Mouse (Mus musculus) lung, postnatal 0 days (tissue): ENCODE measurements at regions not wholly inside any gene's neighbourhood (a gene's known extent, or its start where the extent isn't known, plus 50 kb on each side); places are given as distances from the start of the nearest gene placed in this dataset.

Experiments used
- ATAC-seq: fragments of 200-750 bp; cut with Nextera tagmentation; 2 replicates; pipeline ENCODE4 v1.8.0; 2017; ENCODE audit warnings: moderate library complexity
- DNase-seq: peaks from one replicate; pipeline ENCODE4 v3.0.0-alpha.2; 2016; ENCODE audit warnings: low spot score
- H3K27ac ChIP-seq: fragments of 300-500 bp; sonication (generic); 2 replicates; pipeline ENCODE4 v1.5.1; 2014; ENCODE audit warnings: antibody characterized with exemption, mild to moderate bottlenecking, low read length, mixed read lengths
- H3K27me3 ChIP-seq: fragments of 300-500 bp; sonication (generic); replicated peaks from 2 replicates; pipeline ENCODE4 v1.6.1; 2014; ENCODE audit warnings: low read length, mixed read lengths; ENCODE audit not compliant: insufficient read depth
- H3K36me3 ChIP-seq: fragments of 300-500 bp; sonication (generic); 2 replicates; pipeline ENCODE4 v1.6.1; 2014; ENCODE audit warnings: low read length, mixed read lengths; ENCODE audit not compliant: insufficient read depth
- H3K4me1 ChIP-seq: fragments of 300-500 bp; sonication (generic); 2 replicates; pipeline ENCODE4 v1.6.1; 2014; ENCODE audit warnings: antibody characterized with exemption, low read depth, low read length, mixed read lengths; ENCODE audit not compliant: insufficient read depth
- H3K4me2 ChIP-seq: fragments of 300-500 bp; sonication (generic); replicated peaks from 2 replicates; pipeline ENCODE4 v1.6.1; 2014; ENCODE audit warnings: low read depth, mild to moderate bottlenecking, low read length, moderate library complexity, mixed read lengths
- H3K4me3 ChIP-seq: fragments of 300-500 bp; sonication (generic); 2 replicates; pipeline ENCODE4 v1.5.1; 2014; ENCODE audit warnings: low read depth, low read length
- H3K9ac ChIP-seq: fragments of 300-500 bp; sonication (generic); replicated peaks from 2 replicates; pipeline ENCODE4 v1.6.1; 2014; ENCODE audit warnings: low read depth, mild to moderate bottlenecking
- H3K9me3 ChIP-seq: fragments of 300-500 bp; sonication (generic); 2 replicates; pipeline ENCODE4 v1.6.1; 2016; ENCODE audit warnings: low read length, mixed read lengths
- CTCF ChIP-seq: IDR thresholded peaks from 2 replicates; pipeline ENCODE4 v1.5.1; 2016; ENCODE audit warnings: antibody characterized with exemption, mild to moderate bottlenecking
- EP300 ChIP-seq: IDR thresholded peaks from 2 replicates; pipeline ENCODE4 v1.6.1; 2016; ENCODE audit warnings: antibody characterized with exemption, mild to moderate bottlenecking, control low read depth
- WGBS: fragments of 180-500 bp; shearing (Covaris S2); extraction: QIAGEN DNeasy Blood & Tissue Kit; methylation state at CpG from one replicate; pipeline ENCODE4 v1.1.7; 2014; 5-methylcytosine and 5-hydroxymethylcytosine counted together

DNA sequence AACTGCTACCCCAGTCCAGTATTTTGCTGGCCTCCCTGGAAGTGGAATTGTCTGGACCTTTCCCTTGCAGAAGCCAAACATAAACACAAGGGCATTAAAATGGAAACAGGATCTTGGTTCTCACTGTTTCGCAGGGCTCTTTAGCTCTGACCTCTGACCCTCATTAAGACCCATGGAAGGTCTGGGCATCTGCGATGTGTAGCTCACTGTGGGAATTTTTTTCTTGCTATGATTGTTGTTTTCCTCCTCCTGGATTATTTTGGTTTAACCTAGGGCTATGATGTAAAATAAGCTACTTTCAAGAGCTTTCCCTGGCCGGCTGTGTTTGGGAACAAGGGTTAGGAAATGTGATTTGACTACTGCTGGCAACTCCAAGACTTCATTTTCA, 158.1 kb upstream of the Dph6 start:
- DNase-seq (no peak), ATAC-seq (no peak)
- H3K36me3 ChIP-seq: no peaks in the 10 kb centered on the region
- no peak overlapping the region for H3K27ac ChIP-seq
- TF ChIP-seq EP300: no peak
- no peak for TF ChIP-seq CTCF
- H3K4me2 ChIP-seq: no peak overlapping the region
- H3K27me3 ChIP-seq: no peaks in the 10 kb centered on the region
- no peak overlapping the region for H3K4me3 ChIP-seq
- H3K9ac ChIP-seq: no peak overlapping the region
- no peaks in the 10 kb centered on the region for H3K9me3 ChIP-seq
- H3K4me1 ChIP-seq: no peaks in the 10 kb centered on the region
- 41% methylated on average over 3 of the region's 3 CpGs for WGBS

GRCm38 (mm10) chr2:114822657-114823056, 167.9 kb upstream of the Dph6 start:
- H3K9me3 ChIP-seq: no peaks in the 10 kb centered on the region
- H3K4me1 ChIP-seq: no peaks in the 10 kb centered on the region
- 52% methylated on average over 3 of the region's 3 CpGs for WGBS

GRCm38 (mm10) chr2:114828192-114828591, 173.4 kb upstream of the Dph6 start:
- no peak for ATAC-seq
- TF ChIP-seq EP300: no peak
- TF ChIP-seq CTCF: no peak
- H3K9me3 ChIP-seq: no peaks in the 10 kb centered on the region
- no peaks in the 10 kb centered on the region for H3K27me3 ChIP-seq
- 81% methylated on average over 6 of the region's 6 CpGs for WGBS
- H3K27ac ChIP-seq: no peak overlapping the region
- H3K4me2 ChIP-seq: no peak overlapping the region
- H3K36me3 ChIP-seq: no peaks in the 10 kb centered on the region
- DNase-seq: no peak
- H3K4me3 ChIP-seq: no peak overlapping the region
- H3K9ac ChIP-seq: no peak overlapping the region
- no peaks in the 10 kb centered on the region for H3K4me1 ChIP-seq

More at GRCm38 (mm10) chr2:114822657-114823056, 167.9 kb upstream of the Dph6 start:
- DNase-seq: no peak
- no peak overlapping the region for H3K9ac ChIP-seq
- no peak overlapping the region for H3K27ac ChIP-seq
- H3K36me3 ChIP-seq: no peaks in the 10 kb centered on the region
- TF ChIP-seq EP300 (no peak), CTCF (no peak)
- no peak overlapping the region for H3K4me2 ChIP-seq
- no peaks in the 10 kb centered on the region for H3K27me3 ChIP-seq
- H3K4me3 ChIP-seq: no peak overlapping the region
- no peak for ATAC-seq

DNA sequence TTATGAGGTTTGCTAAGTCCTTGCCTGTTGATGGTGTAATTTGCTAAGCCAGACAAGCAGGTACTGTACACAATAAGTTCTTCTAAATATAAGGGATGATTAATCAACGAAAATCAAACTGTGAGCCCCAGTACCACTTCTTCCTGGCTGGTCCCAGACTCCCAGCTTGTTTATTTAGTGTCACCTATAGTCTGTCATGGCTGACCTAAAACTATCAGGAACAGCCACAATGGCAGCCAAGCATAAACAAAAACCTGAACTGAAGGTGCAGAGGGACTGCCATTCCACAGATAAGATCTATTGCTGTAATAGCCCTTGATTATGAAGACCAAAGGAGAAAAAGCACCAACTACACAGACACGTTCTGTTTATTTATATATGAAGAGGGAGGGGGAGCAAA, 180.9 kb upstream of the Dph6 start:
- no peak overlapping the region for H3K27ac ChIP-seq
- no peak overlapping the region for H3K4me3 ChIP-seq
- TF ChIP-seq EP300 (peak; percentile 46; the same call in 1 of the 2 replicates), CTCF (no peak)
- no peak overlapping the region for H3K4me2 ChIP-seq
- ATAC-seq (no peak), DNase-seq (peak; percentile 19)
- no peaks in the 10 kb centered on the region for H3K27me3 ChIP-seq
- H3K4me1 ChIP-seq: no peaks in the 10 kb centered on the region
- no peaks in the 10 kb centered on the region for H3K9me3 ChIP-seq
- no peak overlapping the region for H3K9ac ChIP-seq
- WGBS: 5% methylated on average over 2 of the region's 2 CpGs
- no peaks in the 10 kb centered on the region for H3K36me3 ChIP-seq

- H3K9me3 ChIP-seq: no peaks in the 10 kb centered on the region
- no peak overlapping the region for H3K4me3 ChIP-seq
- H3K36me3 ChIP-seq: no peaks in the 10 kb centered on the region
- H3K27me3 ChIP-seq: no peaks in the 10 kb centered on the region
- no peaks in the 10 kb centered on the region for H3K4me1 ChIP-seq
- DNase-seq (no peak), ATAC-seq (no peak)
- no peak overlapping the region for H3K27ac ChIP-seq
- no peak overlapping the region for H3K9ac ChIP-seq
- no peak overlapping the region for H3K4me2 ChIP-seq
- WGBS: 82% methylated on average over 9 of the region's 9 CpGs
- TF ChIP-seq CTCF (no peak), EP300 (no peak)
Observed at GRCm38 (mm10) chr2:114843696-114844388, 189.1 kb upstream of the Dph6 start.

DNA sequence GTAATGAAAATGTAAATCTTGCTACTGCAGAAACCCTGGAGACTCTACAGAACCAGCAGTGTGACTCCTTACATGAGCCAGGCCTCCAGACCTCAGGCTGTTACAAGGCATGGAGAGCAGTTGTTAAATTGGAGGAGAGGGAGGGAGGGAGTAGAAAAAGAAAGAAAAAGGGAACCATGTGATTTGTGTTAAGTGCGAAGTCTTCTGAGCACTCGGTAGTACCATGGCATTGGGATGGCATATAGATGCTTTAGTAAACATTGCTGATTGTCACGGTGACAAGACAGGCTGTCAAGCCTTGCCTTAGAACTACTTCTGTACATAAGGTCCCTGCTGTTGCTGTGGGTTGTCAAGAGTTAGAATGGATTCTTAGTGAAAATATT, 189.6 kb upstream of the Dph6 start:
- no peak overlapping the region for H3K27ac ChIP-seq
- H3K9me3 ChIP-seq: no peaks in the 10 kb centered on the region
- H3K4me3 ChIP-seq: no peak overlapping the region
- no peak overlapping the region for H3K4me2 ChIP-seq
- H3K36me3 ChIP-seq: no peaks in the 10 kb centered on the region
- DNase-seq (no peak), ATAC-seq (no peak)
- no peaks in the 10 kb centered on the region for H3K27me3 ChIP-seq
- WGBS: 68% methylated on average over 3 of the region's 3 CpGs
- H3K9ac ChIP-seq: no peak overlapping the region
- TF ChIP-seq EP300 (no peak), CTCF (no peak)
- H3K4me1 ChIP-seq: no peaks in the 10 kb centered on the region

DNA sequence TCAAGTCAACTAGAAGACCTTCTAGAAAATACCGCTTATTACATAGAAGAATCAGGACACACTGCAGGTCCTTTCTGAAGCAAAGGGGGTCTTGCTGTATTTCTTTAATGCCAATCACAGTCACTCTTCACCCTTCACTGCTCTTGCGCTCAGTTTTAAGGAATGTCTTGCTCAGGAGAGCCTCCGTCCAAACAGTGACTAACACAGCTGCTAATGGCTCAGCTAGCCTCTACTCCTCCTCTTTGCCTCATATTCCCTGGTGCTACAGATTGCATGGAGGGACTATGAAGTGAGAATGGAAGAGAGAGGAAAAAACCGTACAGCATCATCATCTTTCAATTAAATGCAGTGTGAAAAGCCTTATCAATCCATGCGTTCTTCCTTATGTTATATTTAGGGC, 193.7 kb upstream of the Dph6 start:
- no peak for TF ChIP-seq EP300
- no peak for TF ChIP-seq CTCF
- ATAC-seq: no peak
- no peak for DNase-seq
- Histone ChIP-seq H3K4me1 (no peaks in the 10 kb centered on the region), H3K9ac (no peak overlapping the region), H3K36me3 (no peaks in the 10 kb centered on the region), H3K27ac (no peak overlapping the region), H3K27me3 (no peaks in the 10 kb centered on the region), H3K9me3 (no peaks in the 10 kb centered on the region), H3K4me3 (no peak overlapping the region), H3K4me2 (no peak overlapping the region)
- WGBS: 85% methylated on average over 5 of the region's 5 CpGs
